Mouse (Mus musculus): Measurements from ENCODE around the gene Arhgap22. TPM values are rescaled to one million over a fixed set of nuclear protein-coding genes. Genes with fewer than 3 reads are reported as not detected.

Gene Arhgap22
- polyA plus RNA-seq, 1 experiment from 2014 or later = 4.5 TPM

- H3K27me3 ChIP-seq (ENCODE audit: control insufficient read depth, insufficient read depth, low read length) = no peaks in the 10 kb centered on the region
- 73% methylated on average over 4 of the region's 4 CpGs for WGBS (ENCODE audit: insufficient replicate concordance)
- H3K4me3 ChIP-seq (ENCODE audit: low read depth, low read length) = no peak overlapping the region
- ATAC-seq (replicated peaks; ENCODE audit: insufficient number of reproducible peaks, low FRiP score, low TSS enrichment) = no peak
- no peak overlapping the region for H3K27ac ChIP-seq (ENCODE audit: low read depth, low read length)
- H3K9ac ChIP-seq (ENCODE audit: low read depth, low read length) = no peak overlapping the region
- no peak overlapping the region for H3K4me2 ChIP-seq
- no peaks in the 10 kb centered on the region for H3K9me3 ChIP-seq (replicated peaks; ENCODE audit: control insufficient read depth, low read length)
- H3K36me3 ChIP-seq (ENCODE audit: control insufficient read depth, insufficient read depth, low read length) = no peaks in the 10 kb centered on the region
- H3K4me1 ChIP-seq (ENCODE audit: control insufficient read depth, insufficient read depth, low read length) = peaks cover 8% of the 10 kb centered on the region; the same call in 1 of the 2 replicates
Measured at GRCm38 (mm10) chr14:33230672-33231071, 16.8 kb downstream of the Arhgap22 start.

- H3K36me3 ChIP-seq (ENCODE audit: control insufficient read depth, insufficient read depth, low read length) = no peaks in the 10 kb centered on the region
- no peak overlapping the region for H3K9ac ChIP-seq (ENCODE audit: low read depth, low read length)
- 71% methylated on average over 3 of the region's 3 CpGs for WGBS (ENCODE audit: insufficient replicate concordance)
- no peak overlapping the region for H3K4me2 ChIP-seq
- no peak for ATAC-seq (replicated peaks; ENCODE audit: insufficient number of reproducible peaks, low FRiP score, low TSS enrichment)
- no peaks in the 10 kb centered on the region for H3K9me3 ChIP-seq (replicated peaks; ENCODE audit: control insufficient read depth, low read length)
- H3K27me3 ChIP-seq (ENCODE audit: control insufficient read depth, insufficient read depth, low read length) = no peaks in the 10 kb centered on the region
- H3K4me3 ChIP-seq (ENCODE audit: low read depth, low read length) = no peak overlapping the region
- H3K4me1 ChIP-seq (ENCODE audit: control insufficient read depth, insufficient read depth, low read length) = peaks cover 8% of the 10 kb centered on the region; the same call in 1 of the 2 replicates
- no peak overlapping the region for H3K27ac ChIP-seq (ENCODE audit: low read depth, low read length)
Measured at GRCm38 (mm10) chr14:33231311-33231710, 17.5 kb downstream of the Arhgap22 start.

- H3K9ac ChIP-seq (ENCODE audit: low read depth, low read length) = no peak overlapping the region
- H3K9me3 ChIP-seq (replicated peaks; ENCODE audit: control insufficient read depth, low read length) = no peaks in the 10 kb centered on the region
- no peaks in the 10 kb centered on the region for H3K36me3 ChIP-seq (ENCODE audit: control insufficient read depth, insufficient read depth, low read length)
- 66% methylated on average over 5 of the region's 5 CpGs for WGBS (ENCODE audit: insufficient replicate concordance)
- no peak overlapping the region for H3K27ac ChIP-seq (ENCODE audit: low read depth, low read length)
- H3K4me2 ChIP-seq = no peak overlapping the region
- no peaks in the 10 kb centered on the region for H3K27me3 ChIP-seq (ENCODE audit: control insufficient read depth, insufficient read depth, low read length)
- H3K4me1 ChIP-seq (ENCODE audit: control insufficient read depth, insufficient read depth, low read length) = peaks cover 8% of the 10 kb centered on the region; the same call in 1 of the 2 replicates
- H3K4me3 ChIP-seq (ENCODE audit: low read depth, low read length) = no peak overlapping the region
- no peak for ATAC-seq (replicated peaks; ENCODE audit: insufficient number of reproducible peaks, low FRiP score, low TSS enrichment)
Measured at GRCm38 (mm10) chr14:33232048-33232447, 18.2 kb downstream of the Arhgap22 start.

GRCm38 (mm10) chr14:33235661-33236060 is 21.8 kb downstream of the Arhgap22 start:
- no peaks in the 10 kb centered on the region for H3K9me3 ChIP-seq (replicated peaks; ENCODE audit: control insufficient read depth, low read length)
- no peak overlapping the region for H3K4me2 ChIP-seq
- H3K27me3 ChIP-seq (ENCODE audit: control insufficient read depth, insufficient read depth, low read length) = no peaks in the 10 kb centered on the region
- no peaks in the 10 kb centered on the region for H3K36me3 ChIP-seq (ENCODE audit: control insufficient read depth, insufficient read depth, low read length)
- no peak for ATAC-seq (replicated peaks; ENCODE audit: insufficient number of reproducible peaks, low FRiP score, low TSS enrichment)
- 73% methylated on average over 6 of the region's 6 CpGs for WGBS (ENCODE audit: insufficient replicate concordance)
- H3K4me3 ChIP-seq (ENCODE audit: low read depth, low read length) = no peak overlapping the region
- no peak overlapping the region for H3K27ac ChIP-seq (ENCODE audit: low read depth, low read length)
- no peak overlapping the region for H3K9ac ChIP-seq (ENCODE audit: low read depth, low read length)
- no peaks in the 10 kb centered on the region for H3K4me1 ChIP-seq (ENCODE audit: control insufficient read depth, insufficient read depth, low read length)

GRCm38 (mm10) chr14:33240400-33240799 is 26.6 kb downstream of the Arhgap22 start:
- no peak for ATAC-seq (replicated peaks; ENCODE audit: insufficient number of reproducible peaks, low FRiP score, low TSS enrichment)
- no peaks in the 10 kb centered on the region for H3K36me3 ChIP-seq (ENCODE audit: control insufficient read depth, insufficient read depth, low read length)
- 69% methylated on average over 2 of the region's 2 CpGs for WGBS (ENCODE audit: insufficient replicate concordance)
- H3K9ac ChIP-seq (ENCODE audit: low read depth, low read length) = no peak overlapping the region
- no peak overlapping the region for H3K4me3 ChIP-seq (ENCODE audit: low read depth, low read length)
- no peaks in the 10 kb centered on the region for H3K4me1 ChIP-seq (ENCODE audit: control insufficient read depth, insufficient read depth, low read length)
- H3K27ac ChIP-seq (ENCODE audit: low read depth, low read length) = no peak overlapping the region
- no peaks in the 10 kb centered on the region for H3K9me3 ChIP-seq (replicated peaks; ENCODE audit: control insufficient read depth, low read length)
- no peak overlapping the region for H3K4me2 ChIP-seq
- H3K27me3 ChIP-seq (ENCODE audit: control insufficient read depth, insufficient read depth, low read length) = no peaks in the 10 kb centered on the region

GRCm38 (mm10) chr14:33243261-33243660 is 29.4 kb downstream of the Arhgap22 start:
- 54% methylated on average over 2 of the region's 2 CpGs for WGBS (ENCODE audit: insufficient replicate concordance)
- Histone ChIP-seq H3K4me2 (no peak overlapping the region), H3K9me3 (replicated peaks; ENCODE audit: control insufficient read depth, low read length) (no peaks in the 10 kb centered on the region), H3K27me3 (ENCODE audit: control insufficient read depth, insufficient read depth, low read length) (peaks cover 4% of the 10 kb centered on the region; the same call in 1 of the 2 replicates), H3K4me3 (ENCODE audit: low read depth, low read length) (no peak overlapping the region), H3K36me3 (ENCODE audit: control insufficient read depth, insufficient read depth, low read length) (no peaks in the 10 kb centered on the region), H3K4me1 (ENCODE audit: control insufficient read depth, insufficient read depth, low read length) (no peaks in the 10 kb centered on the region; the same call in 1 of the 2 replicates), H3K27ac (ENCODE audit: low read depth, low read length) (no peak overlapping the region), H3K9ac (ENCODE audit: low read depth, low read length) (no peak overlapping the region)
- no peak for ATAC-seq (replicated peaks; ENCODE audit: insufficient number of reproducible peaks, low FRiP score, low TSS enrichment)

- H3K9ac ChIP-seq (ENCODE audit: low read depth, low read length) = no peak overlapping the region
- no peak overlapping the region for H3K4me3 ChIP-seq (ENCODE audit: low read depth, low read length)
- no peak for ATAC-seq (replicated peaks; ENCODE audit: insufficient number of reproducible peaks, low FRiP score, low TSS enrichment)
- H3K4me2 ChIP-seq = no peak overlapping the region
- H3K4me1 ChIP-seq (ENCODE audit: control insufficient read depth, insufficient read depth, low read length) = no peaks in the 10 kb centered on the region; the same call in 1 of the 2 replicates
- H3K27me3 ChIP-seq (ENCODE audit: control insufficient read depth, insufficient read depth, low read length) = peaks cover 4% of the 10 kb centered on the region
- no peaks in the 10 kb centered on the region for H3K36me3 ChIP-seq (ENCODE audit: control insufficient read depth, insufficient read depth, low read length)
- H3K9me3 ChIP-seq (replicated peaks; ENCODE audit: control insufficient read depth, low read length) = no peaks in the 10 kb centered on the region
- no peak overlapping the region for H3K27ac ChIP-seq (ENCODE audit: low read depth, low read length)
- 60% methylated on average over 3 of the region's 3 CpGs for WGBS (ENCODE audit: insufficient replicate concordance)
Measured at GRCm38 (mm10) chr14:33244519-33244918, 30.7 kb downstream of the Arhgap22 start.

GRCm38 (mm10) chr14:33244946-33245345 is 31.1 kb downstream of the Arhgap22 start:
- 54% methylated on average over 2 of the region's 2 CpGs for WGBS (ENCODE audit: insufficient replicate concordance)
- no peak overlapping the region for H3K4me2 ChIP-seq
- H3K27ac ChIP-seq (ENCODE audit: low read depth, low read length) = no peak overlapping the region
- ATAC-seq (replicated peaks; ENCODE audit: insufficient number of reproducible peaks, low FRiP score, low TSS enrichment) = no peak
- H3K36me3 ChIP-seq (ENCODE audit: control insufficient read depth, insufficient read depth, low read length) = no peaks in the 10 kb centered on the region
- H3K9me3 ChIP-seq (replicated peaks; ENCODE audit: control insufficient read depth, low read length) = no peaks in the 10 kb centered on the region
- H3K9ac ChIP-seq (ENCODE audit: low read depth, low read length) = no peak overlapping the region
- no peak overlapping the region for H3K4me3 ChIP-seq (ENCODE audit: low read depth, low read length)
- H3K27me3 ChIP-seq (ENCODE audit: control insufficient read depth, insufficient read depth, low read length) = peaks cover 8% of the 10 kb centered on the region
- no peaks in the 10 kb centered on the region; the same call in 1 of the 2 replicates for H3K4me1 ChIP-seq (ENCODE audit: control insufficient read depth, insufficient read depth, low read length)

GRCm38 (mm10) chr14:33246476-33246875 is 32.6 kb downstream of the Arhgap22 start:
- H3K27me3 ChIP-seq (ENCODE audit: control insufficient read depth, insufficient read depth, low read length) = peaks cover 20% of the 10 kb centered on the region
- no peak overlapping the region for H3K4me2 ChIP-seq
- WGBS (ENCODE audit: insufficient replicate concordance) = 25% methylated on average over 8 of the region's 8 CpGs
- no peak overlapping the region for H3K9ac ChIP-seq (ENCODE audit: low read depth, low read length)
- ATAC-seq (replicated peaks; ENCODE audit: insufficient number of reproducible peaks, low FRiP score, low TSS enrichment) = no peak
- H3K4me3 ChIP-seq (ENCODE audit: low read depth, low read length) = no peak overlapping the region
- H3K27ac ChIP-seq (ENCODE audit: low read depth, low read length) = no peak overlapping the region
- H3K36me3 ChIP-seq (ENCODE audit: control insufficient read depth, insufficient read depth, low read length) = no peaks in the 10 kb centered on the region
- H3K4me1 ChIP-seq (ENCODE audit: control insufficient read depth, insufficient read depth, low read length) = peaks cover 8% of the 10 kb centered on the region
- no peaks in the 10 kb centered on the region for H3K9me3 ChIP-seq (replicated peaks; ENCODE audit: control insufficient read depth, low read length)
